Mouse (Mus musculus) liver, embryonic 14.5 days (tissue): ENCODE results near the gene Izumo1. TPM values are rescaled to one million over a fixed set of nuclear protein-coding genes. Genes with fewer than 3 reads are reported as not detected.

Experiments used
- ATAC-seq: fragments of 200-750 bp; cut with Nextera tagmentation; 2 replicates; pipeline ENCODE4 v1.8.0; 2017; ENCODE audit warnings: moderate number of reproducible peaks, mild to moderate bottlenecking, moderate library complexity; ENCODE audit not compliant: insufficient read depth
- DNase-seq, 3 experiments: peaks; one replicate each; pipeline ENCODE4 v3.0.0-alpha.2; 2012 to 2013; ENCODE audit warnings: low read depth in 3 of 3, low spot score in 3 of 3
- H3K27ac ChIP-seq: fragments of 300-500 bp; sonication (generic); 2 replicates; pipeline ENCODE4 v1.5.1; 2014; ENCODE audit warnings: moderate library complexity, mild to moderate bottlenecking, control low read depth, inconsistent platforms
- H3K27me3 ChIP-seq: fragments of 300-500 bp; sonication (generic); 2 replicates; pipeline ENCODE4 v1.6.1; 2014; ENCODE audit warnings: mild to moderate bottlenecking, low read length, moderate library complexity; ENCODE audit not compliant: control insufficient read depth, insufficient read depth
- H3K36me3 ChIP-seq: fragments of 300-500 bp; sonication (generic); replicated peaks from 2 replicates; pipeline ENCODE4 v1.6.1; 2014; ENCODE audit warnings: low read depth; ENCODE audit not compliant: control insufficient read depth, insufficient read depth
- H3K4me1 ChIP-seq, 2 experiments: fragments of 200-500 bp in 1 of 2; fragments of 300-500 bp in 1 of 2; sonication (generic) in 1 of 2; replicated peaks; 2 replicates each; pipeline ENCODE4 v1.6.1; 2012 to 2014; ENCODE audit warnings: antibody characterized with exemption in 1 of 2, inconsistent platforms in 1 of 2, low read length in 1 of 2; ENCODE audit not compliant: control insufficient read depth in 2 of 2, insufficient read depth in 2 of 2
- H3K4me2 ChIP-seq: fragments of 300-500 bp; sonication (generic); 2 replicates; pipeline ENCODE4 v1.6.1; 2014; ENCODE audit warnings: low read depth, mild to moderate bottlenecking, control low read depth, moderate library complexity
- H3K4me3 ChIP-seq, 2 experiments: fragments of 200-500 bp in 1 of 2; fragments of 300-500 bp in 1 of 2; sonication (generic) in 1 of 2; 2 replicates each; pipeline ENCODE4 v1.5.1; 2012 to 2014; ENCODE audit warnings: low read depth in 2 of 2, low read length in 2 of 2, mild to moderate bottlenecking in 2 of 2, control low read depth in 1 of 2, inconsistent platforms in 1 of 2, moderate library complexity in 1 of 2; ENCODE audit not compliant: insufficient read depth in 1 of 2
- H3K9ac ChIP-seq: fragments of 300-500 bp; sonication (generic); replicated peaks from 2 replicates; pipeline ENCODE4 v1.6.1; 2014; ENCODE audit warnings: mild to moderate bottlenecking, control low read depth, moderate library complexity
- H3K9me3 ChIP-seq: fragments of 300-500 bp; sonication (generic); 2 replicates; pipeline ENCODE4 v1.6.1; 2016; ENCODE audit warnings: low read length, mixed read lengths; ENCODE audit not compliant: control insufficient read depth
- CTCF ChIP-seq: IDR thresholded peaks from 2 replicates; pipeline ENCODE4 v1.5.1; 2016; ENCODE audit warnings: antibody characterized with exemption, low read depth, control low read depth
- EP300 ChIP-seq: IDR thresholded peaks from 2 replicates; pipeline ENCODE4 v1.6.1; 2016; ENCODE audit warnings: antibody characterized with exemption, low read depth
- WGBS: fragments of 180-500 bp; shearing (Covaris S2); extraction: QIAGEN DNeasy Blood & Tissue Kit; methylation state at CpG from one replicate; pipeline ENCODE4 v1.1.7; 2014; ENCODE audit not compliant: insufficient replicate concordance; 5-methylcytosine and 5-hydroxymethylcytosine counted together
- polyA plus RNA-seq, 2 experiments: library from polyadenylated mRNA; depleted of rRNA in 1 of 2; stranded (reverse) in 1 of 2; unstranded in 1 of 2; fragments of >200 nt; fragmentation: Nextera tagmentation in 1 of 2; extraction: Ambion mirVana in 1 of 2; gene quantifications; 2 replicates each; pipeline versions ENCODE4 v1.2.1 to v1.2.3; 2012 to 2014

Gene Izumo1
- polyA plus RNA-seq, 2 experiments: 0.15 TPM; not detected in 1

DNA sequence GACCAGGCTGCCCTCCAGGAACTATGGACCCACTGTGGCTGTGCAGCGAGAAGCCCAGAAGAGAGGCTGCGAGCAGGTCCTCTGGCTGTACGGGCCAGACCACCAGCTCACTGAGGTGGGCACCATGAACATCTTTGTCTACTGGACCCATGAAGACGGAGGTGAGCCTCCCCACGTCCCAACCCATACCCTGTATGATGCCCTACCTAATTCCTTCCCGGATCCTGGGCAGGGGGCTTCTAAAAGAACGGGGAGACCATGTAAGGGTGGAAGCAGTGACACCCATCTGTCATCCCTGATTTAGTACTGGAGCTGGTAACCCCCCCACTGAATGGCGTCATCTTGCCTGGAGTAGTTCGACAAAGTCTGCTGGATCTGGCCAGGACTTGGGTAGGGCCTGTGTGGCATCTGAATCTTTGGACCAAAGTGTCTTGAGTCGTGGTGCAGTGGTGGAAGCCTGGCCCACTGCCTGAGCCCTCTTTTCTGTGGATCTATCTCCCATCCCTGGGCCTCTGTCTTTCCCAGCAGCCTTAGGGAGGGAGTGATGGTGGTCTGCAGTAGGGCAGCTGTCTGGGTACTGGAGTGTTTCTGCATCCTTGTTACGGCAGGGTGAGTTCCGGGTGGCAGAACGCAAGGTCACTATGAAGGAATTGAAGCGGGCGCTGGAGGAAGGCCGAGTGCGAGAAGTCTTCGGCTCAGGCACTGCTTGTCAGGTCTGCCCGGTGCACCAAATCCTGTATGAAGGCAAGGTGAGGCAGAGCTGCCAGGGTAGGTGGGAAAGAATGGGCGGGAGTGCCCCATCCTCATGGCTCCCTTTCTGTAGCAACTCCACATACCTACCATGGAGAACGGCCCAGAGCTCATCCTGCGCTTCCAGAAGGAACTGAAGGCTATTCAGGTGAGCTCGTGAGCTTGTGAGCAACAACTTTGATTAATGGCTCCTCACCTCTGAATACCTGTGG lies 33.7 kb upstream of the Izumo1 start:
- Histone ChIP-seq H3K27ac (no peak overlapping the region), H3K27me3 (no peaks in the 10 kb centered on the region), H3K36me3 (peaks cover 4% of the 10 kb centered on the region; the same call in 1 of the 2 replicates), H3K9me3 (no peaks in the 10 kb centered on the region), H3K9ac (no peak overlapping the region), H3K4me3 (no peak overlapping the region), H3K4me1 (0 out of 4 replicates have a peak, but pooled peaks cover 0 to 4% of the 10 kb centered on the region in 2 experiments), H3K4me2 (no peak overlapping the region)
- DNase-seq (no peak), ATAC-seq (no peak)
- WGBS: 84% methylated on average over 23 of the region's 23 CpGs
- TF ChIP-seq EP300: no peak
- no peak for TF ChIP-seq CTCF

DNA sequence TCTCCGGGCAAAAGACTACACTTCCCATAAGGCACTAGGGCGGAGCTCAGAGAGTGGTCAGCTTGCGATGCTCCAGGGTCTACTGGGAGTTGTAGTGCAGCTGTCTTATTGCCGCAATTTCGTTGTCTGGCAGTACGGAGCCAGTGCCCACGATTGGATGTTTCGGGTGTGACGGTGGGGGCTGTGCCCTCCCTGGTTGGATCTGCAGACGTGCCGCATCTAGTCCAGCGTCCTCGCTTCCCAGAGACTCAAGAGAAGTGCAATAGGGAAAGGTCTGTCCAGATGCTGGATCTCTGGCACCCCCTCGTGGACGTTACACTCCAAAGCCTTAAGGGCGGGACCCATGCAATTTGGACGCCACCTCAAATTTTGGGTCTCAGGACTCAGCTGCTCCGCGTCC lies 32.4 kb upstream of the Izumo1 start:
- no peaks in the 10 kb centered on the region for H3K9me3 ChIP-seq
- peaks cover 4% of the 10 kb centered on the region; the same call in 1 of the 2 replicates for H3K36me3 ChIP-seq
- H3K4me2 ChIP-seq: peak overlapping the region; percentile 57
- no peaks in the 10 kb centered on the region for H3K27me3 ChIP-seq
- peak overlapping the region; percentile 41 to 54 for H3K4me3 ChIP-seq
- no peak overlapping the region for H3K27ac ChIP-seq
- H3K4me1 ChIP-seq: 0 out of 4 replicates have a peak, but pooled peaks cover 0 to 4% of the 10 kb centered on the region in 2 experiments
- DNase-seq (peak; percentile 76 to 83 (median 79)), ATAC-seq (peak; percentile 85)
- no peak overlapping the region for H3K9ac ChIP-seq
- 9% methylated on average over 19 of the region's 19 CpGs for WGBS
- peak; percentile 96 for TF ChIP-seq CTCF
- TF ChIP-seq EP300: no peak

DNA sequence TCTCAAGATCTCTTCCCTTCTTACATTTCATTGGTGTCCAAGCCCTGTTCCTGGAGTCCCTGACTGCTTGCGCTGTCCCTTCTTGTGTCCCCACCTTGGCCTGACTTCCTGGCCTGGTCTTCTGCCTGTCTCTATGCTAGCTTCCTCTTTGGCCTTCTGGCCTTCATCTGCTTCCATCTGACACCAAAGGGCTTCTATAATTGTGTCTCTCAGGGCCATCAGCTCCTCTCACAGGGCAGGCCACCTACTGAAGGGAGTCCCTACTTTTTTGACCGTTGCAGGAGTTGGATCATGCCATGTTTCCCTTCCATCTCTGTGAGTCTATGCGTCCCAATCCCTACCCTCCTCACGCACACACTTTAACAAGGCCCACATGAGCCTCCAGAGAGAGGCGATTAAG lies 31.7 kb upstream of the Izumo1 start:
- Histone ChIP-seq H3K36me3 (peaks cover 4% of the 10 kb centered on the region; the same call in 1 of the 2 replicates), H3K9me3 (no peaks in the 10 kb centered on the region), H3K4me3 (no peak overlapping the region), H3K9ac (no peak overlapping the region), H3K27ac (no peak overlapping the region), H3K4me2 (no peak overlapping the region), H3K4me1 (0 out of 4 replicates have a peak, but pooled peaks cover 0 to 4% of the 10 kb centered on the region in 2 experiments), H3K27me3 (no peaks in the 10 kb centered on the region)
- DNase-seq (no peak), ATAC-seq (no peak)
- 80% methylated on average over 5 of the region's 5 CpGs for WGBS
- TF ChIP-seq CTCF (no peak), EP300 (no peak)

DNA sequence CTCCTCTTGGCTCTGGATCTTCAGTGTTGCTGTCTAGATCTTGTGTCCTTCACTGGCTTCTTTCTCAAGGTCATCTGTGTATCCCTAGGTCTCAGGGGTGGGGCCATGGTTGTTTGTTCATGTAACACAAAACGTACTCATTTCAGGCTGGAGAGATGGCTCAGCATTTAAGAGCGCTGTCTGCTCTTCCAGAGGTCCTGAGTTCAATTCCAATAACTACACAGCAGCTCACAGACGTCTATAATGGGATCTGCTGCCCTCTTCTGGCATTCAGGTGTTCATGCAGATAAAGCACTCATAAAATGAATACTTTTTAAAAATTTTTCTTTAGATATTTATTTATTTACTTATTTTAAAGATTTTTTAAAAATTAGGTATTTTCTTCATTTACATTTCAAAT lies 30.7 kb upstream of the Izumo1 start:
- 47% methylated on average over 3 of the region's 3 CpGs for WGBS

DNA sequence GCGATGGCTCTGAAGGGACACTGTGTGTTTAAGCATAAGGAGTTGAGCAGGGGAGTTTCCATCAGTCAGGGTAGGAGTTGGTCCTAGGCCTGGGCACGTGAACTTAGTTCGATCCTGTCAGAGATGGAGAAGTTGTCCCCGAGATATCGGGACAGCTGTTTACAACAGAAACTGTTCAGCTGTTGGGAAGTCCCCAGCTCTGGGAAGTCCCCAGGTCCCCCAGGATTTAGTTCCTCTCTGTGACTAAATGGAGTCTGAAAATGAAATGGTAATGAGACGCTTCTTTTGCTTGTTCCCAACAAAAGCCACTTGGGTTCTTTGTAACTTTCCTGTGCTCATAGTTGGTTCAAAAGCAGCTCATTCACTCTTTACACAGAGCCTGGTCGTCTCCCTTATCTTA lies 29.7 kb upstream of the Izumo1 start:
- TF ChIP-seq EP300: no peak
- TF ChIP-seq CTCF: no peak
- H3K36me3 ChIP-seq: no peaks in the 10 kb centered on the region
- H3K4me1 ChIP-seq: 0 out of 4 replicates have a peak, but pooled peaks cover 0 to 4% of the 10 kb centered on the region in 2 experiments
- 45% methylated on average over 7 of the region's 7 CpGs for WGBS
- no peaks in the 10 kb centered on the region for H3K9me3 ChIP-seq
- H3K9ac ChIP-seq: no peak overlapping the region
- H3K27ac ChIP-seq: no peak overlapping the region
- no peak overlapping the region for H3K4me3 ChIP-seq
- H3K27me3 ChIP-seq: no peaks in the 10 kb centered on the region
- no peak overlapping the region for H3K4me2 ChIP-seq
- peak in 1 of 3 experiments; percentile 22 for DNase-seq
- no peak for ATAC-seq

More for the DNA sequence above, 30.7 kb upstream of the Izumo1 start:
- H3K9me3 ChIP-seq: no peaks in the 10 kb centered on the region
- H3K4me3 ChIP-seq: no peak overlapping the region
- no peak for ATAC-seq
- no peaks in the 10 kb centered on the region for H3K27me3 ChIP-seq
- DNase-seq: no peak
- no peaks in the 10 kb centered on the region for H3K36me3 ChIP-seq
- H3K4me2 ChIP-seq: no peak overlapping the region
- H3K27ac ChIP-seq: no peak overlapping the region
- 0 out of 4 replicates have a peak, but pooled peaks cover 0 to 4% of the 10 kb centered on the region in 2 experiments for H3K4me1 ChIP-seq
- no peak overlapping the region for H3K9ac ChIP-seq
- TF ChIP-seq EP300 (no peak), CTCF (peak; percentile 55)
